Mouse (Mus musculus) forebrain, embryonic 10.5 days (tissue): ENCODE measurements around the gene Rab6b. TPM values are rescaled to one million over a fixed set of nuclear protein-coding genes. Genes with fewer than 3 reads are reported as not detected.

Experiments used
- DNase-seq: peaks from one replicate; pipeline ENCODE4 v3.0.0-alpha.2; 2017; ENCODE audit warnings: low spot score; ENCODE audit errors: extremely low spot score
- H3K27ac ChIP-seq: fragments of 300-500 bp; sonication (generic); 2 replicates; pipeline ENCODE4 v1.5.1; 2016; ENCODE audit warnings: mild to moderate bottlenecking
- H3K27me3 ChIP-seq: fragments of 300-500 bp; sonication (generic); 2 replicates; pipeline ENCODE4 v1.6.1; 2016; ENCODE audit warnings: mild to moderate bottlenecking; ENCODE audit not compliant: poor library complexity, severe bottlenecking
- H3K36me3 ChIP-seq: fragments of 300-500 bp; sonication (generic); replicated peaks from 2 replicates; pipeline ENCODE4 v1.6.1; 2016; ENCODE audit warnings: mild to moderate bottlenecking, moderate library complexity
- H3K4me1 ChIP-seq: fragments of 300-500 bp; sonication (generic); 2 replicates; pipeline ENCODE4 v1.6.1; 2016
- H3K4me3 ChIP-seq: fragments of 300-500 bp; sonication (generic); 2 replicates; pipeline ENCODE4 v1.5.1; 2016; ENCODE audit warnings: mild to moderate bottlenecking, moderate library complexity
- H3K9me3 ChIP-seq: fragments of 300-500 bp; sonication (generic); 2 replicates; pipeline ENCODE4 v1.6.1; 2016; ENCODE audit warnings: mild to moderate bottlenecking, moderate library complexity
- WGBS: fragments of 180-500 bp; shearing (Covaris S2); methylation state at CpG from one replicate; pipeline ENCODE4 v1.1.7; 2016; 5-methylcytosine and 5-hydroxymethylcytosine counted together
- polyA plus RNA-seq: library from polyadenylated mRNA; unstranded; fragments of >200 nt; fragmentation: Nextera tagmentation; extraction: Ambion mirVana; gene quantifications from 2 replicates; pipeline ENCODE4 v1.2.1, GENCODE M21; 2016

Rab6b gene
- polyA plus RNA-seq = 8.3 and 9.1 TPM in 2 replicates

DNA sequence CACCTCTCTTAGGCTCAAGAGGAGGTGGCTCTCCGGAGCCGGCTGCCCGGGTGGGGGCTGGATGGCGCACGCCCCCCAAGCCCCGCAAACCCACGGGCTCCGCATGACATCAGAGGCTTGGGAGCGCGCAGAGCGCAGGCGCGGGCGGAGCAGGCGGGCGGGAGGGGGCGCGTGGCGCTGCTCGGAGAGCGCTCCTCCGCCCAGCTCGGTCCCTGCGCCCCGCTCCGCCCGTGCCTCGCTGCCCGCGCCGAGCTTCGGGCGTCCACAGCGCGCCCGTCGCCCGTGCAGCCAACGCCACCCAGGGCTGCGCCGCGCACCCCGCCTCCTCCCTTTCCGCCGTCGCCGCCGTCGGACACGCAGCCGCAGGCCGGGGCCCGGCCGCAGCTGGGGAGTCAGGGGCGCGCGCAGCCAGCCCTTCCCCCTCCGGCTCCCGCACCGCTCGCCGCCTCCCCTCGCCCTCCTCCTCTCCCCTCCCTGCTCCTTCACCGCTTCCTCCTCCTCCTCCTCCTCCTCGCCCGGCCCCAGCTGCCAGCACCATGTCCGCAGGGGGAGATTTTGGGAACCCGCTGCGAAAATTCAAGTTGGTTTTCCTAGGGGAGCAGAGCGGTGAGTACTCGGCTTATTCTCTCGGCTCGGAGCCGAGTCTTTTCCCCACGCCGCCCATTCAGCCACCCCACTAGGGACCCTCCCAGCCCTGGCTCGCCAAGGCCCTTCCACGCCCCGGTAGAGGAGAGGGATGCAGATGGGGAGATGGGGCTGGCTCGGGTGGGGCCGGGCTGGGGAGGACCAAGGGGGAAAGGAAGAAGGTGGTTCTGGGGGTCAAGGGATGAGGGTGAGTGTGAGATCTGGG lies at the start of gene Rab6b:
TSS of gene Rab6b (plus strand) at position 167 of the 850 bp plus-strand sequence.
- Histone ChIP-seq H3K4me3 (peak within 1 kb of the TSS; percentile 80), H3K4me1 (peaks cover 52% of the 10 kb centered on the region), H3K27me3 (peaks cover 63% of the 10 kb centered on the region), H3K27ac (peak within 1 kb of the TSS; percentile 90), H3K36me3 (0 out of 2 replicates have a peak, but pooled peaks cover 3% of the 10 kb centered on the region), H3K9me3 (no peaks in the 10 kb centered on the region)
- WGBS = 1% methylated on average over 81 of the region's 81 CpGs
- peak; percentile 57 for DNase-seq

DNA sequence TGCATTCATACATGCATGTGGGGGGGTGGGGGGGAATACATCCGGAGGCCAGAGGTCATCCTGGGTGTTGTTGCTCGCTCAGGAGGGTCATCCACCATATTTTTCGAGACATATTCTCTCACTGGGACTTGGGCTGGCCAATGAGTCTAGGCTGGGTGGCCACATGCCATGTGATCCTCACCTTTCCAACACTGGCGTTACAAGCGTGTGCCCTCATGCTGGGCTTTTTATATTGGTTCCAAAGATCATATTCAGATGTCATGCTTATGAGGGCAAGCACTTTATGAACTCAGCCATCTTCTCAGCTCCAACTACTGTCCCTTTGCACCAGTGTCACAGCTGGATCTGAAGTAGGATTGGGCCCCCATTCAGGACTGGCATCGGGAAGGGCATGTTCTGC lies 48.0 kb upstream of the Rab6b start:
- no peaks in the 10 kb centered on the region for H3K9me3 ChIP-seq
- H3K4me3 ChIP-seq = no peak overlapping the region
- H3K27me3 ChIP-seq = no peaks in the 10 kb centered on the region
- no peak overlapping the region for H3K27ac ChIP-seq
- 92% methylated on average over 6 of the region's 6 CpGs for WGBS
- peaks cover 4% of the 10 kb centered on the region; the same call in 1 of the 2 replicates for H3K4me1 ChIP-seq
- H3K36me3 ChIP-seq = no peaks in the 10 kb centered on the region
- DNase-seq = no peak

DNA sequence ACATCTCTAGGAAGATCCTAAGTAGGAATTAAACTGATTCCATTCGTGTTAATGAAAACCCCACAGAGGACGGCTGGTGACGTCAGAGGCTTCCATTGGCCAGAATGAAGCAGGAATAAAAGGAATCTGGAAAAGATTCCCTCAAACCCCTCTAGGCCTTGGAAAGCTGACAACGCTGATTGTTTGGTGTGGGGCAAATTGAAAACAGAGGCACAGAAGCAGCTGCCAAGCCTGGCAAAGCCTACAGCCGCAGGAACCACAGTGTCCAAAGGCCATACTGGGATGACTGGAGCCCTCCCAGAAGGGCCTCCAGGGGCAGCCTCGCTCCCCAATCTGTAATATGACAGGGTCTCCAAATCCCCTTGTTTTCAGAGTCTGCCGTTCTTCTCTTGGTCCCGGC lies 44.7 kb upstream of the Rab6b start:
- H3K9me3 ChIP-seq = no peaks in the 10 kb centered on the region
- H3K36me3 ChIP-seq = no peaks in the 10 kb centered on the region
- peak overlapping the region; percentile 32; the same call in 1 of the 2 replicates for H3K27ac ChIP-seq
- H3K4me1 ChIP-seq = peaks cover 4% of the 10 kb centered on the region; the same call in 1 of the 2 replicates
- WGBS = 79% methylated on average over 8 of the region's 8 CpGs
- no peaks in the 10 kb centered on the region for H3K27me3 ChIP-seq
- no peak for DNase-seq
- no peak overlapping the region for H3K4me3 ChIP-seq

DNA sequence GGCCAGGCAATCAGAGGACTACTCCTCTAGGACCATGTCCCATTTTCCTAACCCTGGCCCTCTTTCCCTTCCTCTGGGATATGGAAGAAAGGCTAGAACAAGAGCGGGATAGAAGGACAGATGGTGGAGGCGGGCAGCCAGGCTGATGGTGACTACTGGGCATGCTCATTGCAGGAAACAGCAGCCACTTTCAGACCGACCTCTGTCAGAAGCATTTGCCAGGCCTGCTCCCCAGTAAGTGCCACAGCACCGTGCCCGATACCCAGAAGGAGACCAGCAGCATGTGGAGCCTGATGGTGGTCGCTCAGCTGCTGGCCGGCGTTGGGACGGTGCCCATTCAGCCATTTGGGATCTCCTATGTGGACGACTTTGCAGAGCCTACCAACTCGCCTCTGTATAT lies 43.9 kb upstream of the Rab6b start:
- no peaks in the 10 kb centered on the region for H3K36me3 ChIP-seq
- no peak for DNase-seq
- no peak overlapping the region for H3K4me3 ChIP-seq
- H3K27ac ChIP-seq = peak overlapping the region; percentile 32; the same call in 1 of the 2 replicates
- 91% methylated on average over 11 of the region's 11 CpGs for WGBS
- H3K27me3 ChIP-seq = no peaks in the 10 kb centered on the region
- H3K9me3 ChIP-seq = no peaks in the 10 kb centered on the region
- H3K4me1 ChIP-seq = peaks cover 4% of the 10 kb centered on the region; the same call in 1 of the 2 replicates

DNA sequence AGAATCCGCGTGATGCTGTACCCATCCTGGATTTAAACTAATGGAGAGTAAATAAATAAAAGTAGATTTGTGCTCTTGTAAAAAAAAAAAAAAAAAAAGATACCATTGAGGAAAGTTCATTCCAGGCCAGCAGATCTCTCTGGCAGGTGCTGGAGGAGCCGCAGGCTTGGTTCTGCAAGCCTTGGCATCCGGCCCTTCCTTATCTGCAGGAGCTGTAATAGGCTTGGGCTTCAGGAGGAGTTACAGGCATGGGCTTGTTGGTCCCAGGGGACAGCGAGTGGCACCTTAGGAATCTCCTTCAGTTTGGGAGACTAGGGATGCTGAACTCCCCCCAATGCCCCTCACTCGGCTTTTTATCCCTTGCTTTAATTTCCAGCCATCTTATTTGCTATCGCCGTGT lies 42.8 kb upstream of the Rab6b start:
- no peak overlapping the region for H3K27ac ChIP-seq
- no peak overlapping the region for H3K4me3 ChIP-seq
- no peaks in the 10 kb centered on the region for H3K9me3 ChIP-seq
- peaks cover 4% of the 10 kb centered on the region; the same call in 1 of the 2 replicates for H3K4me1 ChIP-seq
- DNase-seq = no peak
- no peaks in the 10 kb centered on the region for H3K27me3 ChIP-seq
- WGBS = 95% methylated on average over 8 of the region's 8 CpGs
- H3K36me3 ChIP-seq = no peaks in the 10 kb centered on the region

DNA sequence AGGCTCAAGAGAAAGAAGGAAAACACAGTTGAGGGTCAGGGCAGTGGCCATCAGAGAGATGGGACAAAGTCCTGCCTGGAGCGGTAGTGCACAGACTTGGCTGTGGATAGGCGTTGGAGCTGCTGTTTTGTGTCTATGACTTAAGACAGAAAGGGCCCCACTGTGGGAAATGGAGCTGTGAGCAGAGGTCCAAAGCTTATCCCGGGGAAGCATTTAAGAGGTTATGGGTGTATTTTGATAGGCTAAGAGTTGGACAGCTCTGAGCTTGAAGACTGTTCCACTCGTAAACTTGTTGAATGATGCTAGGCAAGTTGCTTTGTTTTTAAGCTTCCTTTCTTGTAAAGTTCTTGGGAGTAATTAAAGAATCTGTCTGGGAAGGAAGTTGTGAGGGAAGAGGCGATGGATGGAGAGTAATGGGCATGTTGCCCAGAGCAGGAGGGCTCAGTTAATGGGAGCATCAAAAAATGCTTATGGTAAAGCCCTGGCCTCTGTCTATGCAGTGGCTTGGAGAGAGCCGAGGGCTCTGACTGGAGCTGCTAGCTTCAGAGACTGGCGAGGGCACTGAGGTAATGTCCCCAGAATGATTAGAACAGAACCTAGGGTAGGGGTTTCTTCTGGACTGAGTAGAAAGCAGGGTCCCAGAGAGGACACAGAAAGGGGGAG lies 39.9 kb upstream of the Rab6b start:
- WGBS = 92% methylated on average over 7 of the region's 7 CpGs
- DNase-seq = no peak

DNA sequence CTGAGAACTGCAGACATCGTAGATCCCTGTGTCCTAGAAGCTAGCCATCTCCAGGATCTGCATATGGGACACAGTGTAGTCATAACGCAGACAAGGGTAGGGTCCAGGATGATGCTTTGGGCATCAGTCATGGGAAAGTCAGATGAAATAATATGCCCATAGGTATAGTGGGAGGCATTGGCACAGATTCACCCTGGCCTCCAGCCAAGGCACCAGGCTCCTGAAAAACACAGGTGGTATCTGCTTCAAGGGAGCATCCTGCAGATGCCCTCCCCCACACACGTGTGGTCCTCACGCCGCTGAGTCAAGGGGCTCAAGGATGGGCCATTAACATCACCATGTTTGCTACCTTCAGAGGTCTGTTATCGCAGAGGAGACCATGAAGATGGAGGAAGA lies 39.4 kb upstream of the Rab6b start:
- H3K4me3 ChIP-seq = no peak overlapping the region
- H3K36me3 ChIP-seq = no peaks in the 10 kb centered on the region
- no peaks in the 10 kb centered on the region for H3K27me3 ChIP-seq
- H3K9me3 ChIP-seq = no peaks in the 10 kb centered on the region
- WGBS = 96% methylated on average over 6 of the region's 6 CpGs
- H3K4me1 ChIP-seq = peaks cover under 1% of the 10 kb centered on the region; the same call in 1 of the 2 replicates
- no peak for DNase-seq
- H3K27ac ChIP-seq = no peak overlapping the region

More for the DNA sequence above, 39.9 kb upstream of the Rab6b start:
- Histone ChIP-seq H3K27ac (no peak overlapping the region), H3K27me3 (no peaks in the 10 kb centered on the region), H3K4me3 (no peak overlapping the region), H3K4me1 (peaks cover 4% of the 10 kb centered on the region; the same call in 1 of the 2 replicates), H3K36me3 (no peaks in the 10 kb centered on the region), H3K9me3 (no peaks in the 10 kb centered on the region)

DNA sequence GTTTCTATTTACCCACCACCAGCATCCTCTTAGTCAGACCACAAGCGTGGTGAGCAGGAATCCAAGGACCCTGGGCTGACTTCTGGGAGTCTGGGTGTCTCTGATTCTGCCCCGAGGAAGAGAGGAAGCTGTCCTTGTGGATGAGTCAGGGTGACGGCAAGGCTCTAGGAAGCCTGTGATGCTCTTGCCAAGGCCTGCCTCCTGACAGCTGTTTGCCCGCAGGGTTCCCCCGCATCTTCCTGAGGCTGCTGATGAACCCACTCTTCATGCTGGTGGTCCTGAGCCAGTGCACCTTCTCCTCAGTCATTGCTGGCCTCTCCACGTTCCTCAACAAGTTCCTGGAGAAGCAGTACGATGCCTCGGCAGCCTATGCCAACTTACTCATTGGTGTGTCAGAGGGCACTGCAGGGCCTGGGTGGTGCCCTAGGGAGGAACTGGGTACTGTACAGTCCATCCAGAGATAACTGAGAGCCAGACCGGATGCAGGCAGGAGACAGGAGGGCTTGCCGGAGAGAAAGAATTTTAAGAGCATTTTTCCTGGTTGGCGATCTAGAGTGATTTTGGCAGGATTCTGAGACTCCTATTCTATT lies 38.6 kb upstream of the Rab6b start:
- no peaks in the 10 kb centered on the region for H3K9me3 ChIP-seq
- H3K27ac ChIP-seq = no peak overlapping the region
- 92% methylated on average over 11 of the region's 11 CpGs for WGBS
- DNase-seq = no peak
- no peaks in the 10 kb centered on the region for H3K36me3 ChIP-seq
- H3K4me3 ChIP-seq = no peak overlapping the region
- no peaks in the 10 kb centered on the region for H3K4me1 ChIP-seq
- no peaks in the 10 kb centered on the region for H3K27me3 ChIP-seq

DNA sequence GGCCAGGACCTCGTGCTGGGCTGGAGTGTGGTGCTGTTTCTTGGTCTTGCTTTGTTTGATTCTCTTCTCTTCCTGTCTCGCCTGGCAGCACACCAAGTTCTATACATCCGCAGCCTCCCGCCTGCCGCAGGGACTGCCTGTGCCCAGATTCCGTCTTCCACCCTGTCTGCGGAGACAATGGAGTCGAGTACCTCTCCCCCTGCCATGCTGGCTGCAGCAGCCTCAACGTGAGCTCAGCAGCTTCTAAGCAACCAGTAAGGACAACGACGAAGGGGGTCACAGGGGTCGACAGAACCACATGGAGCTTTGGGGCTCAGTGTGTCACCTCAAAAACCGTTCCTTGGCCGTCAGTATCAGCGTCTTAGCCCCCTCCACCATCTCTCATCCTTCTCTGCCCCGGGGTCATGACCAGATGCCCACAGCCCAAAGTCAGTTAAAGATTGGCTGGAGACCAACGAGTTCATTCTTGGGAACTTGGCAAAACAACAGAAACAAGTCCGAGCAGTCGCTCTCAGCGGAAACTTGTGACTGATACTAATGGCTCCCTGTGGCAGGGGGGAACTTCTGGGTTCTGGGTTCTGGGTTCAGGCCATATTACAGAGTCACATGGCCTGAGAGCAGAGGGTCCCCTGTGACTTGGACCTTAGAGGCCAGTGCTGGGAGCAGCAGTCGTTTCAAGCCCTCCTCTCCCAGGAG lies 34.6 kb upstream of the Rab6b start:
- no peaks in the 10 kb centered on the region for H3K4me1 ChIP-seq

DNA sequence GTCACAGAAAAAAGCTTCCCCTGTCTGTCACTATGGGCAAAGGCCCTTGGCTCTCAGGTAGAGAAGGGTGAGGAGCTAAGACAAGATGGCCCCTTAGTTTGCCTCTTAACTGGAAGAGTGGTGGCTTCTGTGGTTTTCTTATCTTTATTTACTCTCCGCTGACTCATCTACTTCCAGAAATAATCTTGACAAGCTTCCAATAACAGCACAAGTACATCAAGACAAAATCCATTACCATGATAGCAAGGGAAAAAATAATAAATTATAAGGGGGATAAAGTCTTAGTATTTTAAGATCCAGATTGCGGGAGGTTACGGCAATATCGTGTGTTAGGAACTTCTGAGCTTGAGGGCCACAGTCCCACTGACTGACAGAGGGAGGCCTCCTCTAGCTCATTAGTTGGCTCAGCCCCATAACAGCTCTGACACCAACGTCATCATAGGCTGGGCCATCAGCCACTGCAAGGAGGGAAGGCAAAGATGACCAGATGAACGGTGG lies 33.3 kb upstream of the Rab6b start:
- Histone ChIP-seq H3K4me1 (no peaks in the 10 kb centered on the region), H3K4me3 (no peak overlapping the region), H3K27me3 (no peaks in the 10 kb centered on the region), H3K27ac (no peak overlapping the region), H3K36me3 (no peaks in the 10 kb centered on the region), H3K9me3 (no peaks in the 10 kb centered on the region)
- no peak for DNase-seq
- 92% methylated on average over 6 of the region's 6 CpGs for WGBS

More for the DNA sequence above, 34.6 kb upstream of the Rab6b start:
- Histone ChIP-seq H3K27me3 (no peaks in the 10 kb centered on the region), H3K4me3 (no peak overlapping the region), H3K9me3 (no peaks in the 10 kb centered on the region), H3K27ac (no peak overlapping the region), H3K36me3 (no peaks in the 10 kb centered on the region)
- WGBS = 85% methylated on average over 21 of the region's 21 CpGs
- no peak for DNase-seq

DNA sequence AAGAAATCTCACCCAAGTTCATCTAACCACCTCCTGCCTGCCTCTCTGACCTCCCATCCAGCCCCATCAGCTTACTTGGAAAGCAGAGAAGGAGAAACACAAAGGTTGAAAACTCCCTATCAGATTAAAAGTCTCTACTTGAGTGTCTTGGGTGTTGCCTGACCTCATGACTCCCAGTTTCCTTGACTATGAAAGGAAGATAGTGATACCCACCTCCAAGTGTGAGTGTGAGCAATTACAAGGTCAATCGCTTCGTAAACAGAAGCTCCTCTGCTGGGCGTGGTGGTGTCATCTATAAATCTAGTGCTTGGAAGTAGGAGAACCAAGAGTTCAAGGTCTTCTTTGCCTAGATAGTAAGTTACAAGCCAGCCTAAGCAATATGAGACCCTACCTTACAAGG lies 31.4 kb upstream of the Rab6b start:
- DNase-seq = no peak

DNA sequence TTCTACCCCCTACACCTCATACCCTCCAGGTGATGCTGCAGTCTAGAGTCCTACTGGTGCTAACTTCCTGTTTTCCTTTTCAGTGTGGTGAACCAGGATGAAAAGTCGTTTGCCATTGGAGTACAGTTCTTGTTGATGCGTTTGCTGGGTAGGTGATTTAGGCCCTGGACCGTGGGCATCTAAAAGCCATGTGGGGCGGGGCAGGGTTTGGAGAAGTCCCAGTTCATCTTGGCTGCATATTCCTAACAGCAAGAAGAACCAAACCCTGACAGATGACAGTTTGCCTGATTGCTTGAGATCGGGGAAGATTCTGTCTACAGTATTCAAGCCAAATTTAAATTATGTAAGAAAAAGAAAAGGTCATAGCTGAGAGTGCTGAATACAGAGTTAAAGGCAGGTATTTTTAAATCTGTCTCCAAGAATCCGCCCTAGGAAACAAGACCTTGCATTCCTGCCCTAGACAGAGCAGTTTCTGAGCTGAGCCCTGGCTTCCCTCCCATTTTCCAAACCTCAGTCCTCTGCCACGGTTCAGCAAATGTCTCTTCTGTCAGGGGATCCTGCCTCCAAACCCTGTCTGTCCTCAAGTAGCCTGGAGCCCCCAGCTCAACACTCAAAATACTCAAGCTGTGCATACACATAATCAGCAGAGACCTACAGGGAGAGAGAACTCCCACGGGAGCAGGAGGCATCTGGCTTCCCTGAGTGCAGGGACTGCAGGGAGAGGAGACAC lies 29.2 kb upstream of the Rab6b start:
- H3K4me1 ChIP-seq = no peaks in the 10 kb centered on the region
- no peak for DNase-seq
- H3K36me3 ChIP-seq = no peaks in the 10 kb centered on the region
- WGBS = 82% methylated on average over 8 of the region's 8 CpGs
- H3K27me3 ChIP-seq = no peaks in the 10 kb centered on the region
- no peaks in the 10 kb centered on the region for H3K9me3 ChIP-seq
- no peak overlapping the region for H3K4me3 ChIP-seq
- H3K27ac ChIP-seq = no peak overlapping the region

More for the DNA sequence above, 31.4 kb upstream of the Rab6b start:
- WGBS = 94% methylated on average over 3 of the region's 3 CpGs
- no peaks in the 10 kb centered on the region for H3K9me3 ChIP-seq
- no peak overlapping the region for H3K27ac ChIP-seq
- H3K4me1 ChIP-seq = no peaks in the 10 kb centered on the region
- H3K27me3 ChIP-seq = no peaks in the 10 kb centered on the region
- H3K4me3 ChIP-seq = no peak overlapping the region
- no peaks in the 10 kb centered on the region for H3K36me3 ChIP-seq
